Mouse (Mus musculus) cortical plate, adult 2 months (tissue): ENCODE measurements at regions not wholly inside any gene's neighbourhood (a gene's known extent, or its start where the extent isn't known, plus 50 kb on each side); places are given as distances from the start of the nearest gene placed in this dataset.

Source experiments
- CTCF ChIP-seq: fragments of 200-500 bp; IDR thresholded peaks from 2 replicates; pipeline ENCODE4 v1.5.1; 2011; ENCODE audit warnings: mild to moderate bottlenecking, control low read depth, low read length; ENCODE audit not compliant: insufficient read depth; ENCODE audit errors: extremely low read depth
- POLR2A ChIP-seq: fragments of 200-500 bp; IDR thresholded peaks from 2 replicates; pipeline ENCODE4 v1.6.1; 2011; ENCODE audit warnings: mild to moderate bottlenecking, low read length, control low read depth; ENCODE audit not compliant: insufficient read depth; ENCODE audit errors: extremely low read depth

DNA sequence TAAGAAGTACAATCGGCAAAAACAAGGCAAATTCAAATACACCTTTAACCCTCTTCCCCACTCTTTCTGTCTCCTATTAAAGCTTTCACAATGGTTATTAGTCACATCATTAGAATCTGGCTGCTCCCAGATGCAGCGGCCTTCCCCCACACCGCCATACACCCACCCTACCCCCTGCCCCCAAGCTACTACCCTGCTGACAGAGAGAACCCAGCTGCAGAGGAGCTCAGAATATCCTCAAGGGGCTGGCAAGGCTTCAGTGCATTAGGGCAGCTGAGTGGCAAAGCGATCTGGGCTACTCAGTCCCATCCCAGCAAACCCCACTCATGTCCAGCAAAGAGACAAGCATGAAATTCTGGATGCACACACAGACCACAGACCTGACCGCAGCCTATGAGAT is 113.6 kb upstream of the Rgma start:
- TF ChIP-seq CTCF (no peak), POLR2A (no peak)
